Mouse (Mus musculus): ENCODE measurements at regions not wholly inside any gene's neighbourhood (a gene's known extent, or its start where the extent isn't known, plus 50 kb on each side); places are given as distances from the start of the nearest gene placed in this dataset.

DNA sequence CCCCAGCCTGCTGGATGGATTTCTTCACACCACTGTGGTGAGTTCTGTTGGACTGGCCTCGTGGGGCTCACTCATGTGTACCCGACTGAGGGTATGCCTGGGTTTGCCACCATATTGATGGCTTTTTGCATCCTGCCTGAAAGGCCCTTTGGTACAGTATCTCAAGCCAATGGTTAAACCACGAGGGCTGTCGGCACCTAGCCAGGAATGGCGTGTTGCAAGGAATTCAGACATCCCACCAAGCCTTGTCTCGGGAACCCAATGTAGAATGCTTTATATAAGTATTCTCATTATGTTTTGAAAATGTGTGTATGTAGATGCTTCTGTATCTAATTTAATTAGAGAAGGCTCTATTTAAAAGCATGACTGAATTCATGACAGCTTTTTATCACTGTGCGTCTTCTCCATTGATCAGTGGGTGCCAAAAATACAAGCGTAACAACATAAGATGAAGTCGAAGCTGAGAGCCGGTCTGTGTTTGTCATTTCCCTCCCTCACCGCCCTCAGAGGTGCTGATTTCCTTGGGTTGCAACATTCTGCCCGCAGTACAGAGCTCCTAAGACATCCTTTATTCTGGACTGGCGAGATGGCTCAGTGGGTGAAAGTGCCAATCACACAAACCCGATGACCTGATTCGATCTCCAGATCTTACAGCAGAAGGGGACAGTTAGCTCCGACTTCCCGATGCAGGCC is 90.5 kb upstream of the Akt3 start:
- no peak for TF ChIP-seq POLR2A (IDR thresholded peaks at IDR 0.05; ENCODE audit: borderline replicate concordance, insufficient read depth, low read length)
- TF ChIP-seq CTCF (IDR thresholded peaks at IDR 0.05; ENCODE audit: borderline replicate concordance, insufficient read depth, low read depth, low read length): no peak

All from cerebellum, adult 2 months (tissue).